Mouse (Mus musculus): ENCODE results near the gene Knop1.

- TF ChIP-seq CTCF (IDR thresholded peaks at IDR 0.05; ENCODE audit: extremely low read depth, insufficient read length, insufficient replicate concordance, low read depth, low read length) = no peak
- no peak for TF ChIP-seq POLR2A (IDR thresholded peaks at IDR 0.05; ENCODE audit: low read depth, low read length)
Observed at GRCm38 (mm10) chr7:118845141-118845540, 10.9 kb downstream of the Knop1 start.
